Mouse (Mus musculus) hindbrain, embryonic 16.5 days (tissue): Measurements from ENCODE around the gene Spred3. TPM values are rescaled to one million over a fixed set of nuclear protein-coding genes. Genes with fewer than 3 reads are reported as not detected.

Experiments
- ATAC-seq: fragments of 200-750 bp; cut with Nextera tagmentation; 2 replicates; pipeline ENCODE4 v1.8.0; 2017; ENCODE audit warnings: moderate TSS enrichment, moderate library complexity
- H3K27ac ChIP-seq: fragments of 300-500 bp; sonication (generic); 2 replicates; pipeline ENCODE4 v1.5.1; 2014; ENCODE audit warnings: low read depth, mild to moderate bottlenecking, control low read depth, low read length, moderate library complexity
- H3K27me3 ChIP-seq: fragments of 300-500 bp; sonication (generic); replicated peaks from 2 replicates; pipeline ENCODE4 v1.6.1; 2014; ENCODE audit warnings: low read length; ENCODE audit not compliant: control insufficient read depth, insufficient read depth
- H3K36me3 ChIP-seq: fragments of 300-500 bp; sonication (generic); 2 replicates; pipeline ENCODE4 v1.6.1; 2014; ENCODE audit warnings: mild to moderate bottlenecking, low read length, moderate library complexity, mixed read lengths; ENCODE audit not compliant: control insufficient read depth, insufficient read depth
- H3K4me1 ChIP-seq: fragments of 300-500 bp; sonication (generic); 2 replicates; pipeline ENCODE4 v1.6.1; 2014; ENCODE audit warnings: low read depth, low read length; ENCODE audit not compliant: control insufficient read depth, insufficient read depth
- H3K4me2 ChIP-seq: fragments of 300-500 bp; sonication (generic); 2 replicates; pipeline ENCODE4 v1.6.1; 2014; ENCODE audit warnings: mild to moderate bottlenecking, low read length, control low read depth, moderate library complexity
- H3K4me3 ChIP-seq: fragments of 300-500 bp; sonication (generic); 2 replicates; pipeline ENCODE4 v1.5.1; 2014; ENCODE audit warnings: mild to moderate bottlenecking, low read length, control low read depth, moderate library complexity
- H3K9ac ChIP-seq: fragments of 300-500 bp; sonication (generic); 2 replicates; pipeline ENCODE4 v1.6.1; 2014; ENCODE audit warnings: low read depth, mild to moderate bottlenecking, control low read depth, low read length, moderate library complexity
- H3K9me3 ChIP-seq: fragments of 300-500 bp; sonication (generic); 2 replicates; pipeline ENCODE4 v1.6.1; 2014; ENCODE audit warnings: mild to moderate bottlenecking, low read length, moderate library complexity; ENCODE audit not compliant: control insufficient read depth
- WGBS: fragments of 180-500 bp; shearing (Covaris S2); extraction: QIAGEN DNeasy Blood & Tissue Kit; methylation state at CpG from one replicate; pipeline ENCODE4 v1.1.7; 2014; 5-methylcytosine and 5-hydroxymethylcytosine counted together
- polyA plus RNA-seq: library from polyadenylated mRNA; unstranded; fragments of >200 nt; fragmentation: Nextera tagmentation; extraction: Ambion mirVana; gene quantifications from 2 replicates; pipeline ENCODE4 v1.2.1, GENCODE M21; 2015

Gene Spred3
- polyA plus RNA-seq, 1 experiment from 2014 or later, result 10.4 TPM

DNA sequence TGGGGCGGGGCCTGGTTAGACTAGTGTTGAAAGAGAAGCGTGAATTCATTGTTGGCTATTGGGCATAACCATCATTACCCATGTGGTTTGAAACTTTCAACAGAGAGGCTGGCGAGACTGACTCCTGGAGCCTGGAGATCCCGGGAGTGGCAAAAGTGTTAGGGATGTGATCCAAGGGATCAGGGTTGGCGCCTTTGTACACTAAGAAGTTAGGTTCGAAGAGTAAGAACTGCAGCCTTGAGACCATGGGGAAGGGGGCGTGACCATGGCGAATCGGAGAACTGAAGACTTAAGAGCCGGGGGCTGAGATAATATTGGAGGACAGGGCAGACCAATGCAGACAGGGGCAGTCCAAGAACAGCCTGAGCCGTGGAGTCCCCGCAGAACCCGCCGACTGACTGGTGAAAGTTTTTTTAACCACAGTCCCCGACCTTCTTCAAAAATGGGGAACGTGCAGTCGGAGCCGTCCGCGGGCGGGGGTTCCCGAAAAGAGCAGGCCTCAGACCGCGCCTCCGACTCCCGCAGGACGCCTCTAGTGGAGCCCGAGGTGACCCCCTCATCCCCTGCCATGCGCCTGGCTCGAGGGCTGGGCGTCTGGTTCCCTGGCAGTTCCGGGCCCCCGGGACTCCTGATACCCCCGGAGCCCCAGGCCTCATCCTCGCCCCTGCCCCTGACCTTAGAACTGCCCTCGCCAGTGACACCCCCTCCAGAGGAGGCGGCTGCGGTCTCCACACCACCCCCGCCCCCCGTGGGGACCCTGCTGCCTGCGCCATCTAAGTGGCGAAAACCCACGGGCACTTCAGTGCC lies 747 bp upstream of the Spred3 start:
- H3K27ac ChIP-seq, result no peak overlapping the region
- 1% methylated on average over 41 of the region's 43 CpGs for WGBS
- peak overlapping the region; percentile 33 for H3K9ac ChIP-seq
- H3K4me2 ChIP-seq, result peak overlapping the region; percentile 76
- H3K27me3 ChIP-seq, result peaks cover 30% of the 10 kb centered on the region
- H3K4me3 ChIP-seq, result peak overlapping the region; percentile 80
- no peak for ATAC-seq
- H3K9me3 ChIP-seq, result no peaks in the 10 kb centered on the region
- H3K36me3 ChIP-seq, result peaks cover 23% of the 10 kb centered on the region
- H3K4me1 ChIP-seq, result peaks cover 27% of the 10 kb centered on the region

GRCm38 (mm10) chr7:29169231-29170065 lies 763 bp downstream of the Spred3 start:
- Histone ChIP-seq H3K27me3 (peaks cover 25% of the 10 kb centered on the region), H3K27ac (peak overlapping the region; percentile 90)
- under 1% methylated on average over 28 of the region's 39 CpGs for WGBS

GRCm38 (mm10) chr7:29168791-29169230 lies 1.4 kb downstream of the Spred3 start:
- H3K4me3 ChIP-seq, result peak overlapping the region; percentile 80
- WGBS, result 0% methylated on average over 14 of the region's 14 CpGs
- peaks cover 7% of the 10 kb centered on the region for H3K36me3 ChIP-seq
- peak; percentile 6 for ATAC-seq
- H3K4me2 ChIP-seq, result peak overlapping the region; percentile 76
- H3K27ac ChIP-seq, result peak overlapping the region; percentile 90
- H3K9ac ChIP-seq, result peak overlapping the region; percentile 82
- peaks cover 27% of the 10 kb centered on the region for H3K4me1 ChIP-seq
- no peaks in the 10 kb centered on the region for H3K9me3 ChIP-seq
- peaks cover 21% of the 10 kb centered on the region for H3K27me3 ChIP-seq

More at GRCm38 (mm10) chr7:29169231-29170065, 763 bp downstream of the Spred3 start:
- peak overlapping the region; percentile 76 for H3K4me2 ChIP-seq
- peak overlapping the region; percentile 80 for H3K4me3 ChIP-seq
- peaks cover 27% of the 10 kb centered on the region for H3K4me1 ChIP-seq
- ATAC-seq, result peak; percentile 87
- peaks cover 11% of the 10 kb centered on the region for H3K36me3 ChIP-seq
- no peaks in the 10 kb centered on the region for H3K9me3 ChIP-seq
- peak overlapping the region; percentile 82 for H3K9ac ChIP-seq

GRCm38 (mm10) chr7:29168121-29168695 lies 2.0 kb downstream of the Spred3 start:
- H3K4me3 ChIP-seq, result peak overlapping the region; percentile 80
- peak overlapping the region; percentile 82 for H3K9ac ChIP-seq
- peaks cover under 1% of the 10 kb centered on the region for H3K36me3 ChIP-seq
- peaks cover 15% of the 10 kb centered on the region for H3K27me3 ChIP-seq
- peaks cover 27% of the 10 kb centered on the region for H3K4me1 ChIP-seq
- ATAC-seq, result no peak
- H3K9me3 ChIP-seq, result no peaks in the 10 kb centered on the region
- peak overlapping the region; percentile 76 for H3K4me2 ChIP-seq
- 4% methylated on average over 10 of the region's 10 CpGs for WGBS
- peak overlapping the region; percentile 90 for H3K27ac ChIP-seq

DNA sequence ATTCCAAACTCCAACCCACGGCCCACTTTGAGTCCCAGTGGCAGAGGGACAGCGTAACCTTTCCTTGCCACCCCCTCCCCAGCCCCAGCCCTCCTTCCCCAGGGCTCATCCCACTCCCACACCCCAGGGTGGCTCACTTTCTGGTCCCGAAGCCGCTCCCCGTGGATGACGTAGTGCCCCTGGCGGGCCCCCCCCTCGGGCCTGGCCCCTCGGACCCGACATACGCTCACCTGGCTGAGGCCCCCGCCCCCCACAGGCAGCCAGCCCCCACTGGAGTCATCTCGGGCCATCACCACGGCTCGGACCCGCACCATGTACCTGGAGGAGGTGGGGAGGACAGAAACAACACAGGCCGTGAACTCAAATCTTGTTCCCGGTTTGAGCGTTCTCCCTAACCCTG lies 2.6 kb downstream of the Spred3 start:
- Histone ChIP-seq H3K27ac (no peak overlapping the region), H3K4me3 (peak overlapping the region; percentile 80), H3K36me3 (no peaks in the 10 kb centered on the region), H3K27me3 (peaks cover 10% of the 10 kb centered on the region), H3K4me1 (peaks cover 27% of the 10 kb centered on the region), H3K9me3 (no peaks in the 10 kb centered on the region), H3K9ac (peak overlapping the region; percentile 82), H3K4me2 (peak overlapping the region; percentile 76)
- 18% methylated on average over 18 of the region's 19 CpGs for WGBS
- ATAC-seq, result no peak

DNA sequence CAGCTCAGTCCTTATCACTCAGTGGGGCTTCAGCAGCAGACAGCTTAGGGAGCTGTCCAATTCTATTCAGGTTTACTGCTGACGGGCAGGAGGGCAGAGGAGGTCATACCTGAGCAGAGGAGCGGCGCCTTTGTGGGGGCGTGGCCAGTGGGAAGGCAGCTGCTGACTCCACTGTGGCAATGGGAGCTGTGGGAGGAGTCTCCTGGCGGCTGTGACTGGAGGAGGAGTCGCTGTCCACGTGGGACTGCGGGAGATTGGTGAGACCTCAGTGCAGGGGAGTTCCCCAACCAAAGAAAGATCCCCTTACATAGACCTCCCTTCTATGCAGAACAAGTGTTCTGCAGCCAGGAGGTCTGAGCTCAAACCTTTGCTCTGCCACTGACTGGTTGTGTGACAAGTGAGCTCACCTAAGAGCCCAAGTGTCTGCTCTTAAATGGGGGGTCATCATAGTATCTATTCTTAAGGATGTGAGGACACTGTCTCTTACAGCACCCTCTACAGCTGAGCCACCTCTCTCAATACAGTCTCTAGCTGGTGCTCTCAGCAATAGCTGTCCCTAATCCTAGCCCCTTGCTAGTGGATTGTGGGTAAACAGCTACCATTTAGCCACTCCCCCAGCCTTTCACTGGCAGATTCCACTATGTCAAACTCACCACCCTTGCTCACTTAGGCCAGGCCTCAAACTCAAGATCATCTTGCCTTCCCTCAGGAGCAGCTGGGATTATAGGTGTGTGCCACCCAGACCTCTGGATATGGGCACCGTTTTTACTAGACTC lies 7.3 kb downstream of the Spred3 start:
- Histone ChIP-seq H3K4me1 (peaks cover 5% of the 10 kb centered on the region), H3K9me3 (no peaks in the 10 kb centered on the region), H3K27me3 (peaks cover 3% of the 10 kb centered on the region; the same call in 1 of the 2 replicates), H3K4me2 (no peak overlapping the region), H3K4me3 (no peak overlapping the region), H3K9ac (no peak overlapping the region), H3K36me3 (peaks cover 2% of the 10 kb centered on the region), H3K27ac (no peak overlapping the region)
- ATAC-seq, result no peak
- WGBS, result 23% methylated on average over 9 of the region's 9 CpGs

DNA sequence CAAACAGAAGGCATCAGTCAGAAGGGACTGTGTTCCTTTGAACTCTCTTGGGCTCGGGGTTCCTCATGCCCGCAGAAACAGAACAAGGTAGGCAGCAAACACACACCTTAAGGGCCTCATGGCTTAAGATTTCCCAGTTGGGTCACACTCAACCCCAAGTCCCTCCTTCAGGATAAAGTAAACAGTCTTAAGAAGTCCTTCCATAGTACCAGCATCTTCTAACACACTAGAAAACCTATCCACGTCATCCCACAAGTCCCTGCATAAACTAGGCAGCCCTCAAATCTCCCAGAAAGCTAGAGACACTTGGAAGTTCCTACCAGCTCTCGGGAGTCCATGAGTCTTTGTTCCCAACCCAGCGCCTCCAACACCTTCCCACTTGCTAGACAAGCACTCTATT lies 7.9 kb downstream of the Spred3 start:
- WGBS, result 89% methylated on average over 5 of the region's 5 CpGs
- H3K27ac ChIP-seq, result no peak overlapping the region
- H3K4me1 ChIP-seq, result no peaks in the 10 kb centered on the region; the same call in 1 of the 2 replicates
- H3K9me3 ChIP-seq, result no peaks in the 10 kb centered on the region
- H3K27me3 ChIP-seq, result peaks cover 3% of the 10 kb centered on the region; the same call in 1 of the 2 replicates
- H3K4me3 ChIP-seq, result no peak overlapping the region
- peaks cover 2% of the 10 kb centered on the region for H3K36me3 ChIP-seq
- no peak overlapping the region for H3K9ac ChIP-seq
- no peak overlapping the region for H3K4me2 ChIP-seq
- no peak for ATAC-seq

GRCm38 (mm10) chr7:29158264-29158663 lies 11.9 kb downstream of the Spred3 start:
- 3% methylated on average over 5 of the region's 5 CpGs for WGBS
- Histone ChIP-seq H3K4me2 (no peak overlapping the region), H3K27me3 (peaks cover 3% of the 10 kb centered on the region; the same call in 1 of the 2 replicates), H3K9ac (no peak overlapping the region), H3K9me3 (no peaks in the 10 kb centered on the region), H3K4me3 (no peak overlapping the region), H3K4me1 (peaks cover 9% of the 10 kb centered on the region), H3K36me3 (peaks cover 2% of the 10 kb centered on the region), H3K27ac (no peak overlapping the region)
- no peak for ATAC-seq
